Mouse (Mus musculus) stomach, postnatal 0 days (tissue): Measurements from ENCODE around the gene Adcy5.

Experiments
- CTCF ChIP-seq: IDR thresholded peaks from 2 replicates; pipeline ENCODE4 v1.5.1; 2016; ENCODE audit warnings: antibody characterized with exemption, low read depth, mild to moderate bottlenecking, moderate library complexity
- EP300 ChIP-seq: optimal IDR thresholded peaks from 2 replicates; pipeline ENCODE3; 2016; ENCODE audit warnings: antibody characterized with exemption

GRCm38 (mm10) chr16:35201281-35201680, 46.6 kb downstream of the Adcy5 start:
- no peak for TF ChIP-seq EP300
- no peak for TF ChIP-seq CTCF
